Mouse (Mus musculus) ES-E14 (cell line): ENCODE data around the gene Zfp687.

Experiments used
- CHD2 ChIP-seq: IDR thresholded peaks from 2 replicates; pipeline ENCODE4 v1.6.1; 2014; ENCODE audit warnings: mild to moderate bottlenecking, low read depth, low read length, inconsistent platforms
- ZC3H11A ChIP-seq: IDR thresholded peaks from 2 replicates; pipeline ENCODE4 v1.6.1; 2012; ENCODE audit warnings: low read depth, mild to moderate bottlenecking, inconsistent platforms, low read length, borderline replicate concordance

DNA sequence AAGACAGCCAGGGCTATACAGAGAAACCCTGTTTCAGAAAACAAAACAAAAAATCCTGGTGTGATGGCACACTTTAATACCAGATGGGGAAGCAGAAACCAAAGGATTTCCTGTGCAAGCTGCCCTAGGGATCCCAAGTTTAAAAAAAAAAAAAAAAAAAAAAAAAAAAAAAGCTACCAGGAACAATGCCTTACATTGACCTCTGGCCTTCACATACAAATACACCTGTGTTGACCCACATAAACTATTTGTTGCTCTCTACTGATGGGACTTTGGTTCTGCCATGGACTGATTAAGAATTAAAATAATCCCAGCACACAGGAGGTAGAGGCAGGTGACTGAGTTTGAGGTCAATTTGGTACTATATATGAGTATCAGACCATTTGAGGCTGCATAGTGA is 12.0 kb downstream of the Zfp687 start:
- TF ChIP-seq CHD2 (no peak), ZC3H11A (no peak)
